Mouse (Mus musculus) CH12.LX (cell line): ENCODE results near the gene Amz2. TPM values are rescaled to one million over a fixed set of nuclear protein-coding genes. Genes with fewer than 3 reads are reported as not detected.
A peak's percentile ranks its signal among the peaks of the same experiment; 100 is the strongest.

Experiments used
- DNase-seq: peaks from one replicate; pipeline ENCODE4 v3.0.0-alpha.2; 2013; ENCODE audit errors: extremely low read depth
- H3K27ac ChIP-seq: 2 replicates; pipeline ENCODE4 v1.5.1; 2012; ENCODE audit warnings: low read depth, mild to moderate bottlenecking, control low read depth, moderate library complexity; ENCODE audit not compliant: insufficient read depth
- H3K27me3 ChIP-seq: replicated peaks from 2 replicates; pipeline ENCODE3; 2012; ENCODE audit warnings: inconsistent platforms
- H3K36me3 ChIP-seq, 2 experiments: replicated peaks in 1 of 2; 2 replicates each; pipeline versions ENCODE3 to v1.6.1; 2012; ENCODE audit warnings: inconsistent platforms in 1 of 2, low read length in 1 of 2, mild to moderate bottlenecking in 1 of 2, mixed read lengths in 1 of 2, moderate library complexity in 1 of 2; ENCODE audit not compliant: control insufficient read depth in 1 of 2, insufficient read depth in 1 of 2
- H3K4me1 ChIP-seq, 2 experiments: 2 replicates each; pipeline ENCODE4 v1.6.1; 2012; ENCODE audit warnings: inconsistent platforms in 1 of 2, moderate library complexity in 1 of 2; ENCODE audit not compliant: insufficient read depth in 2 of 2, control insufficient read depth in 1 of 2
- H3K4me2 ChIP-seq: 2 replicates; pipeline ENCODE4 v1.6.1; 2012; ENCODE audit warnings: low read depth, mild to moderate bottlenecking, control low read depth; ENCODE audit not compliant: poor library complexity, insufficient read depth, severe bottlenecking
- H3K4me3 ChIP-seq, 3 experiments: fragments of 150-350 bp in 1 of 3; sonication (generic) in 1 of 3; replicated peaks in 1 of 3; 2 replicates each; pipeline versions ENCODE3 to v1.5.1; 2011 to 2012; ENCODE audit warnings: low read depth in 2 of 3, low read length in 2 of 3, mild to moderate bottlenecking in 2 of 3, moderate library complexity in 2 of 3, control low read depth in 1 of 3, improper control_type of control experiment in 1 of 3, inconsistent platforms in 1 of 3, mixed read lengths in 1 of 3; ENCODE audit not compliant: poor library complexity in 1 of 3
- H3K79me2 ChIP-seq: replicated peaks from 2 replicates; pipeline ENCODE4 v1.6.1; 2012; ENCODE audit warnings: mild to moderate bottlenecking, moderate library complexity; ENCODE audit not compliant: control insufficient read depth, poor library complexity, insufficient read depth, severe bottlenecking; ENCODE audit errors: extremely low read depth
- H3K9ac ChIP-seq: 2 replicates; pipeline ENCODE4 v1.6.1; 2012; ENCODE audit warnings: low read depth, mild to moderate bottlenecking, control low read depth, moderate library complexity; ENCODE audit not compliant: insufficient read depth
- H3K9me3 ChIP-seq: replicated peaks from 2 replicates; pipeline ENCODE3; 2012; ENCODE audit warnings: low read length, inconsistent platforms, mixed read lengths
- BHLHE40 ChIP-seq: IDR thresholded peaks from 2 replicates; pipeline ENCODE4 v1.6.1; 2011; ENCODE audit warnings: mild to moderate bottlenecking, low read depth, low read length, improper control_type of control experiment
- CHD2 ChIP-seq: IDR thresholded peaks from 2 replicates; pipeline ENCODE4 v1.6.1; 2011; ENCODE audit warnings: low read length, improper control_type of control experiment
- CTCF ChIP-seq, 2 experiments: IDR thresholded peaks in 1 of 2; conservative IDR thresholded peaks in 1 of 2; 2 replicates each; pipeline ENCODE4 v1.5.1; 2011 to 2012; ENCODE audit warnings: low read depth in 2 of 2, low read length in 2 of 2, improper control_type of control experiment in 1 of 2, inconsistent platforms in 1 of 2, mild to moderate bottlenecking in 1 of 2, moderate library complexity in 1 of 2
- E2F4 ChIP-seq: IDR thresholded peaks from 2 replicates; pipeline ENCODE4 v1.6.1; 2011; ENCODE audit warnings: low read depth, low read length, improper control_type of control experiment; ENCODE audit not compliant: insufficient replicate concordance
- ELF1 ChIP-seq: IDR thresholded peaks from 2 replicates; pipeline ENCODE4 v1.6.1; 2014; ENCODE audit warnings: low read depth, mild to moderate bottlenecking, inconsistent platforms, low read length, improper control_type of control experiment
- EP300 ChIP-seq: IDR thresholded peaks from 2 replicates; pipeline ENCODE4 v1.6.1; 2011; ENCODE audit warnings: low read length, improper control_type of control experiment
- ETS1 ChIP-seq: conservative IDR thresholded peaks from 2 replicates; pipeline ENCODE4 v1.6.1; 2012; ENCODE audit warnings: low read depth, mild to moderate bottlenecking, inconsistent platforms, low read length, improper control_type of control experiment, moderate library complexity
- GABPA ChIP-seq: IDR thresholded peaks from 2 replicates; pipeline ENCODE4 v1.6.1; 2012; ENCODE audit warnings: low read depth, low read length, improper control_type of control experiment, inconsistent platforms; ENCODE audit not compliant: insufficient replicate concordance
- IRF4 ChIP-seq: IDR thresholded peaks from 2 replicates; pipeline ENCODE4 v1.6.1; 2014; ENCODE audit warnings: low read depth, mild to moderate bottlenecking, inconsistent platforms, low read length, improper control_type of control experiment
- JUN ChIP-seq: IDR thresholded peaks from 2 replicates; pipeline ENCODE4 v1.6.1; 2011; ENCODE audit warnings: low read depth, mild to moderate bottlenecking, low read length, improper control_type of control experiment, moderate library complexity; ENCODE audit not compliant: insufficient read depth
- JUND ChIP-seq: conservative IDR thresholded peaks from 2 replicates; pipeline ENCODE4 v1.6.1; 2011; ENCODE audit warnings: low read depth, low read length, improper control_type of control experiment
- KAT2A ChIP-seq: IDR thresholded peaks from 2 replicates; pipeline ENCODE4 v1.6.1; 2012; ENCODE audit warnings: low read length, improper control_type of control experiment, inconsistent platforms; ENCODE audit not compliant: insufficient replicate concordance
- MAFK ChIP-seq: IDR thresholded peaks from 2 replicates; pipeline ENCODE4 v1.6.1; 2011; ENCODE audit warnings: low read length, improper control_type of control experiment; ENCODE audit not compliant: insufficient replicate concordance
- MAX ChIP-seq: IDR thresholded peaks from 2 replicates; pipeline ENCODE4 v1.6.1; 2011; ENCODE audit warnings: low read length, improper control_type of control experiment
- MAZ ChIP-seq: IDR thresholded peaks from 2 replicates; pipeline ENCODE4 v1.6.1; 2012; ENCODE audit warnings: low read depth, mild to moderate bottlenecking, inconsistent platforms, low read length, improper control_type of control experiment, moderate library complexity
- MEF2A ChIP-seq: IDR thresholded peaks from 2 replicates; pipeline ENCODE4 v1.6.1; 2014; ENCODE audit warnings: low read depth, mild to moderate bottlenecking, inconsistent platforms, low read length, improper control_type of control experiment, borderline replicate concordance
- MXI1 ChIP-seq: IDR thresholded peaks from 2 replicates; pipeline ENCODE4 v1.6.1; 2011; ENCODE audit warnings: mild to moderate bottlenecking, low read depth, low read length, improper control_type of control experiment
- MYC ChIP-seq: IDR thresholded peaks from 2 replicates; pipeline ENCODE4 v1.6.1; 2011; ENCODE audit warnings: low read depth, mild to moderate bottlenecking, improper control_type of control experiment, low read length
- NELFE ChIP-seq: IDR thresholded peaks from 2 replicates; pipeline ENCODE4 v1.6.1; 2011; ENCODE audit warnings: low read depth, low read length, improper control_type of control experiment
- NRF1 ChIP-seq: IDR thresholded peaks from 2 replicates; pipeline ENCODE4 v1.6.1; 2014; ENCODE audit warnings: low read depth, mild to moderate bottlenecking, inconsistent platforms, low read length, improper control_type of control experiment, moderate library complexity
- PAX5 ChIP-seq: IDR thresholded peaks from 2 replicates; pipeline ENCODE4 v1.6.1; 2012; ENCODE audit warnings: low read length, inconsistent platforms, mixed read lengths
- POLR2A ChIP-seq: IDR thresholded peaks from 2 replicates; pipeline ENCODE4 v1.6.1; 2011; ENCODE audit warnings: low read depth, mild to moderate bottlenecking, improper control_type of control experiment, low read length
- POLR2AphosphoS2 ChIP-seq: IDR thresholded peaks from 2 replicates; pipeline ENCODE4 v1.6.1; 2011; ENCODE audit warnings: low read depth, low read length, improper control_type of control experiment
- RAD21 ChIP-seq: IDR thresholded peaks from 2 replicates; pipeline ENCODE4 v1.6.1; 2011; ENCODE audit warnings: low read depth, mild to moderate bottlenecking, low read length, improper control_type of control experiment, moderate library complexity
- RCOR1 ChIP-seq: conservative IDR thresholded peaks from 2 replicates; pipeline ENCODE4 v1.6.1; 2012; ENCODE audit warnings: low read depth, mild to moderate bottlenecking, inconsistent platforms, low read length, improper control_type of control experiment
- SIN3A ChIP-seq: IDR thresholded peaks from 2 replicates; pipeline ENCODE4 v1.6.1; 2012; ENCODE audit warnings: low read length, improper control_type of control experiment, inconsistent platforms
- SMC3 ChIP-seq: IDR thresholded peaks from 2 replicates; pipeline ENCODE4 v1.6.1; 2011; ENCODE audit warnings: low read depth, low read length, improper control_type of control experiment
- TBP ChIP-seq: conservative IDR thresholded peaks from 2 replicates; pipeline ENCODE4 v1.6.1; 2011; ENCODE audit warnings: low read depth, low read length, improper control_type of control experiment
- TCF12 ChIP-seq: IDR thresholded peaks from 2 replicates; pipeline ENCODE4 v1.6.1; 2014; ENCODE audit warnings: low read depth, mild to moderate bottlenecking, inconsistent platforms, low read length, improper control_type of control experiment
- UBTF ChIP-seq: IDR thresholded peaks from 2 replicates; pipeline ENCODE4 v1.6.1; 2012; ENCODE audit warnings: low read depth, mild to moderate bottlenecking, inconsistent platforms, low read length, improper control_type of control experiment, moderate library complexity
- USF2 ChIP-seq: conservative IDR thresholded peaks from 2 replicates; pipeline ENCODE4 v1.6.1; 2011; ENCODE audit warnings: low read depth, low read length, improper control_type of control experiment
- ZMIZ1 ChIP-seq: IDR thresholded peaks from 2 replicates; pipeline ENCODE4 v1.6.1; 2012; ENCODE audit warnings: low read depth, mild to moderate bottlenecking, inconsistent platforms, low read length, improper control_type of control experiment
- ZNF384 ChIP-seq: IDR thresholded peaks from 2 replicates; pipeline ENCODE4 v1.6.1; 2012; ENCODE audit warnings: low read depth, low read length, improper control_type of control experiment, inconsistent platforms
- dilution Hi-C: fragments of 300-500 bp; cut with MboI; formaldehyde crosslinking; loops from 2 replicates; pipeline ENCODE4 v1.14.3; 2020; ENCODE audit warnings: low sequenced_read_pairs; ENCODE audit not compliant: extremely low pct_unique_long_range_greater_than_20kb, extremely low pct_ligation_motif_present
- in situ Hi-C: fragments of 300-500 bp; cut with MboI; formaldehyde crosslinking; loops from 3 replicates; pipeline ENCODE4 v1.14.3; 2019; ENCODE audit warnings: low sequenced_read_pairs, low pct_ligation_motif_present, low pct_unique_long_range_greater_than_20kb, mixed read lengths
- polyA plus RNA-seq: library from polyadenylated mRNA; unstranded; fragments of >175 nt; gene quantifications from 2 replicates; pipeline ENCODE4 v1.2.1, GENCODE M21; 2012; ENCODE audit warnings: low read depth; ENCODE audit not compliant: insufficient read length
- total RNA-seq, 2 experiments: library from RNA; depleted of rRNA; stranded (reverse); fragments of 300-350 nt in 1 of 2; fragments of >200 nt in 1 of 2; gene quantifications; 2 replicates each; pipeline ENCODE4 v1.2.3; 2012 to 2014

Gene Amz2
- total and polyA plus RNA-seq, 3 experiments, result 22.3 to 23.7 (median 23.3) TPM

DNA sequence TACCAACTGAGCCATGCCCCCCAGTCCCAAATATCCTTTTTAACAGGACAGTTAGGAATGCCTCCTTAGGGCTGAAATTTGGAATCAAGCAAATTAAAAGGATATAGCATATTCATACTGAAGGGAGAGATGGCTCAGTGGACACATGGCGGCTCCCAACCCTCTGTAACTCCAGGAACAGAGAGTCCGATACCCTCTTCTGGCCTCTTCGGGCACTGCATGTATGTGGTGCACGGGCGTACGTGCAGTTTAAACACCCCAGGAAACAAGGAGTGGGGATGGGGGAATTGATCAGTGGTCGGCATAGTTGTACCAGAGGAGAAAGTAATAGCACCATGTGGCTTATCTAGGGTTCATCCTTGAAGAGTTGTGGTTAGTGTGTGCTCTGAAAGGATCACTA is 18.9 kb downstream of the Amz2 start:
- Histone ChIP-seq H3K4me1 (peaks cover 3 to 13% of the 10 kb centered on the region in 2 experiments), H3K9ac (no peak overlapping the region), H3K4me3 (no peak overlapping the region), H3K36me3 (peaks cover 0 to 5% of the 10 kb centered on the region in 2 experiments), H3K27me3 (no peaks in the 10 kb centered on the region), H3K9me3 (no peaks in the 10 kb centered on the region), H3K27ac (no peak overlapping the region), H3K4me2 (no peak overlapping the region), H3K79me2 (no peaks in the 10 kb centered on the region)
- dilution Hi-C loops, result no loop called here
- peak; percentile 51 for TF ChIP-seq RAD21
- peak; percentile 27 to 73; a peak in 3 of 4 replicates for TF ChIP-seq CTCF (conservative IDR thresholded peaks at IDR 0.05 in 1 of 2, IDR thresholded peaks at IDR 0.05 in 1 of 2; ENCODE audit: low read depth in 2 of 2, low read length in 2 of 2)
- TF ChIP-seq SMC3, result peak; percentile 77
- TF ChIP-seq CHD2, result no peak
- in situ Hi-C loops, result loop anchor here (5.0 to 10.0 kb wide), 2 partner anchors 197 to 410 kb away; no protein-coding TSS in a partner anchor
- no peak for DNase-seq

DNA sequence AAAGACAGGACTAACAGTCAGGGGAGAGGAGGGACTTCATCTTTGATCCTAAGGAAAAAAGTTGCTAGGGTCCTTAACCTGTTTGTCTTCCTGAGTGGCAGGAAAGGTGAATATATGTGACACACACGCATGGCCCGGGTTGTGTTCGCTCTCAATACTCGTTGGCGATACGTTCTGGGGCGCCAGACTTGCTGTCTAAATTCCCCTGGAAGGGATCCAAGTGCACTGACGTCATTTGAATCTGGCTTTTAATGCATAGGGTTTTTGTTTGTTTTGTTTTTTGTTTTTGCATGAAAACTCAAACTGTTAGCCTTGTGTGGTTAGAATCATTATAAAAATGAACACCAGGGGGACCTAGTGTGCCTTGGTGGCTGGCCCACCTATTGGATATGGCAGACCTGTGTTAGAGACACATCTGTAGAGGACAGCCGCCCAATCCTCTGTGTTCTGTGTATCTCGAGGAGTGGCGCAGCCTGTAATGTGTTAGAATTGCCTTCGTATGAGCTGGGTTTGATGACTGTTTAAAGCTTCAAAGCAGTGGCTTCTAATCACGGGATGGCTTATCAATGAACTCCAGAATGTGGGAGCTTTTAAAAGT is 19.8 kb downstream of the Amz2 start:
- Histone ChIP-seq H3K9me3 (no peaks in the 10 kb centered on the region), H3K27ac (no peak overlapping the region), H3K4me1 (peaks cover 2 to 6% of the 10 kb centered on the region in 2 experiments), H3K79me2 (no peaks in the 10 kb centered on the region), H3K4me2 (no peak overlapping the region), H3K27me3 (no peaks in the 10 kb centered on the region), H3K9ac (no peak overlapping the region), H3K4me3 (no peak overlapping the region), H3K36me3 (peaks cover 0 to 9% of the 10 kb centered on the region in 2 experiments)
- in situ Hi-C loops (loop anchor here (5.0 to 10.0 kb wide), 2 partner anchors 137 to 409 kb away; no protein-coding TSS in a partner anchor), dilution Hi-C loops (no loop called here)
- peak; percentile 66 for DNase-seq
- TF ChIP-seq IRF4 (peak; percentile 53), RCOR1 (no peak), ZNF384 (no peak), PAX5 (no peak), MYC (peak; percentile 75), JUND (no peak), ELF1 (no peak), UBTF (no peak), SIN3A (0 out of 2 replicates have a peak, but pooled peaks have one; percentile 30), NELFE (peak; percentile 53; the same call in 1 of the 2 replicates), TCF12 (no peak), E2F4 (no peak), POLR2AphosphoS2 (no peak), TBP (no peak), MXI1 (no peak), KAT2A (no peak), BHLHE40 (no peak), CHD2 (0 out of 2 replicates have a peak, but pooled peaks have one; percentile 26), MAFK (no peak), JUN (no peak), MAX (no peak), GABPA (no peak), EP300 (no peak), RAD21 (peak; percentile 99), POLR2A (no peak), ETS1 (no peak), ZMIZ1 (no peak), USF2 (no peak), MEF2A (no peak), MAZ (no peak), NRF1 (no peak)
